Mouse (Mus musculus): ENCODE measurements around the gene Dhx16. TPM values are rescaled to one million over a fixed set of nuclear protein-coding genes. Genes with fewer than 3 reads are reported as not detected.
"Not testable (repeated sequence)": the region's sequence is repeated elsewhere in the genome, so short reads cannot be mapped to it uniquely, and the experiment has no call there.

Dhx16 gene
- total RNA-seq, 2 experiments from 2014 or later = 26.0 to 32.0 TPM

- peak; percentile 48 to 52 for DNase-seq (ENCODE audit: low spot score in 2 of 2)
These were observed 38.0 kb downstream of the Dhx16 start for GRCm38 (mm10) chr17:35917463-35918251.

GRCm38 (mm10) chr17:35918276-35919059, 38.8 kb downstream of the Dhx16 start:
- no peak for DNase-seq (ENCODE audit: low spot score in 2 of 2)
- intact Hi-C loops (cut with DNase I) = loop anchor here (5.0 kb wide), 1 partner anchor 81 kb away; the partner anchor contains the start of gene Tubb5

More at GRCm38 (mm10) chr17:35917463-35918251, 38.0 kb downstream of the Dhx16 start:
- intact Hi-C loops (cut with DNase I) = loop anchor here (5.0 kb wide), 1 partner anchor 80 kb away; the partner anchor contains the start of gene Tubb5

GRCm38 (mm10) chr17:35919060-35919715, 39.6 kb downstream of the Dhx16 start:
- intact Hi-C loops (cut with DNase I) = loop anchor here (5.0 kb wide), 1 partner anchor 82 kb away; the partner anchor contains the start of gene Tubb5
- peak; percentile 88 to 90 for DNase-seq (ENCODE audit: low spot score in 2 of 2)

GRCm38 (mm10) chr17:35919864-35920301, 40.3 kb downstream of the Dhx16 start:
- no peak for DNase-seq (ENCODE audit: low spot score in 2 of 2)
- intact Hi-C loops (cut with DNase I) = loop anchor here (5.0 kb wide), 2 partner anchors 62 to 83 kb away; partner anchors contain the start of genes Prr3 and Tubb5

- DNase-seq (ENCODE audit: low spot score in 2 of 2) = no peak
- intact Hi-C loops (cut with DNase I) = loop anchor here (5.0 kb wide), 1 partner anchor 62 kb away; the partner anchor contains the start of gene Prr3
These were observed 40.8 kb downstream of the Dhx16 start for GRCm38 (mm10) chr17:35920384-35920783.

- intact Hi-C loops (cut with DNase I) = loop anchor here (5.0 kb wide), 1 partner anchor 61 kb away; the partner anchor contains the start of gene Prr3
These were observed 41.4 kb downstream of the Dhx16 start for GRCm38 (mm10) chr17:35920862-35921562.

GRCm38 (mm10) chr17:35921710-35922109, 42.1 kb downstream of the Dhx16 start:
- no peak for DNase-seq (ENCODE audit: low spot score in 2 of 2)
- intact Hi-C loops (cut with DNase I) = loop anchor here (5.0 kb wide), 1 partner anchor 61 kb away; the partner anchor contains the start of gene Prr3

More at GRCm38 (mm10) chr17:35920862-35921562, 41.4 kb downstream of the Dhx16 start:
- no peak for DNase-seq (ENCODE audit: low spot score in 2 of 2)

GRCm38 (mm10) chr17:35922566-35922965, 42.9 kb downstream of the Dhx16 start:
- intact Hi-C loops (cut with DNase I) = loop anchor here (5.0 kb wide), 1 partner anchor 60 kb away; the partner anchor contains the start of gene Prr3
- no peak for DNase-seq (ENCODE audit: low spot score in 2 of 2)

GRCm38 (mm10) chr17:35923281-35923680, 43.7 kb downstream of the Dhx16 start:
- intact Hi-C loops (cut with DNase I) = loop anchor here (5.0 kb wide), 1 partner anchor 59 kb away; the partner anchor contains the start of gene Prr3
- no peak for DNase-seq (ENCODE audit: low spot score in 2 of 2)

GRCm38 (mm10) chr17:35927471-35927870, 47.9 kb downstream of the Dhx16 start:
- no peak for DNase-seq (ENCODE audit: low spot score in 2 of 2)
- intact Hi-C loops (cut with DNase I) = no loop called here

GRCm38 (mm10) chr17:35929534-35929933, 49.9 kb downstream of the Dhx16 start:
- intact Hi-C loops (cut with DNase I) = no loop called here
- no peak for DNase-seq (ENCODE audit: low spot score in 2 of 2)

GRCm38 (mm10) chr17:35930627-35931026, 51.0 kb downstream of the Dhx16 start:
- DNase-seq (ENCODE audit: low spot score in 2 of 2) = no peak
- intact Hi-C loops (cut with DNase I) = no loop called here

GRCm38 (mm10) chr17:35932608-35933007, 53.0 kb downstream of the Dhx16 start:
- intact Hi-C loops (cut with DNase I) = no loop called here
- no peak for DNase-seq (ENCODE audit: low spot score in 2 of 2)

GRCm38 (mm10) chr17:35935763-35936162, 56.1 kb downstream of the Dhx16 start:
- intact Hi-C loops (cut with DNase I) = loop anchor here (2.0 to 5.0 kb wide), 2 partner anchors 57 to 177 kb away; no protein-coding TSS in a partner anchor
- not testable (repeated sequence) for DNase-seq (ENCODE audit: low spot score in 2 of 2)

- no peak for DNase-seq (ENCODE audit: low spot score in 2 of 2)
- intact Hi-C loops (cut with DNase I) = loop anchor here (2.0 to 5.0 kb wide), 2 partner anchors 55 to 174 kb away; no protein-coding TSS in a partner anchor
These were observed 58.2 kb downstream of the Dhx16 start for GRCm38 (mm10) chr17:35937700-35938348.

GRCm38 (mm10) chr17:35939108-35939507, 59.5 kb downstream of the Dhx16 start:
- intact Hi-C loops (cut with DNase I) = loop anchor here (5.0 kb wide), 1 partner anchor 173 kb away; no protein-coding TSS in a partner anchor
- DNase-seq (ENCODE audit: low spot score in 2 of 2) = no peak

GRCm38 (mm10) chr17:35939941-35940340, 60.3 kb downstream of the Dhx16 start:
- DNase-seq (ENCODE audit: low spot score in 2 of 2) = no peak
- intact Hi-C loops (cut with DNase I) = loop anchor here (5.0 kb wide), 1 partner anchor 172 kb away; no protein-coding TSS in a partner anchor
